Mouse (Mus musculus) heart, embryonic 16.5 days (tissue): ENCODE data around the gene Sfxn4. TPM values are rescaled to one million over a fixed set of nuclear protein-coding genes. Genes with fewer than 3 reads are reported as not detected.

Experiments
- ATAC-seq: fragments of 200-750 bp; cut with Nextera tagmentation; replicated peaks from 2 replicates; pipeline ENCODE4 v1.8.0; 2017; ENCODE audit warnings: moderate number of reproducible peaks; ENCODE audit not compliant: insufficient read depth, low FRiP score; ENCODE audit errors: extremely low read depth
- H3K27ac ChIP-seq: fragments of 300-500 bp; sonication (generic); 2 replicates; pipeline ENCODE4 v1.5.1; 2014; ENCODE audit warnings: mild to moderate bottlenecking, low read length, control low read depth, moderate library complexity
- H3K27me3 ChIP-seq: fragments of 300-500 bp; sonication (generic); 2 replicates; pipeline ENCODE4 v1.6.1; 2014; ENCODE audit warnings: low read length, mixed read lengths; ENCODE audit not compliant: control insufficient read depth, insufficient read depth
- H3K36me3 ChIP-seq: fragments of 300-500 bp; sonication (generic); 2 replicates; pipeline ENCODE4 v1.6.1; 2014; ENCODE audit not compliant: control insufficient read depth, insufficient read depth
- H3K4me1 ChIP-seq: fragments of 300-500 bp; sonication (generic); 2 replicates; pipeline ENCODE4 v1.6.1; 2014; ENCODE audit warnings: low read length, mixed read lengths; ENCODE audit not compliant: control insufficient read depth, insufficient read depth
- H3K4me2 ChIP-seq: fragments of 300-500 bp; sonication (generic); 2 replicates; pipeline ENCODE4 v1.6.1; 2014; ENCODE audit warnings: low read depth, mild to moderate bottlenecking, control low read depth, low read length
- H3K4me3 ChIP-seq: fragments of 300-500 bp; sonication (generic); 2 replicates; pipeline ENCODE4 v1.5.1; 2014; ENCODE audit warnings: mild to moderate bottlenecking, control low read depth, low read length
- H3K9ac ChIP-seq: fragments of 300-500 bp; sonication (generic); 2 replicates; pipeline ENCODE4 v1.6.1; 2014; ENCODE audit warnings: low read length, control low read depth
- H3K9me3 ChIP-seq: fragments of 300-500 bp; sonication (generic); replicated peaks from 2 replicates; pipeline ENCODE4 v1.6.1; 2016; ENCODE audit warnings: low read length; ENCODE audit not compliant: control insufficient read depth
- WGBS: fragments of 180-500 bp; shearing (Covaris S2); extraction: QIAGEN DNeasy Blood & Tissue Kit; methylation state at CpG from one replicate; pipeline ENCODE4 v1.1.7; 2014; 5-methylcytosine and 5-hydroxymethylcytosine counted together
- polyA plus RNA-seq: library from polyadenylated mRNA; unstranded; fragments of >200 nt; fragmentation: Nextera tagmentation; extraction: Ambion mirVana; gene quantifications from 2 replicates; pipeline ENCODE4 v1.2.1, GENCODE M21; 2015

Sfxn4 gene
- polyA plus RNA-seq, 1 experiment from 2014 or later: 8.2 TPM

DNA sequence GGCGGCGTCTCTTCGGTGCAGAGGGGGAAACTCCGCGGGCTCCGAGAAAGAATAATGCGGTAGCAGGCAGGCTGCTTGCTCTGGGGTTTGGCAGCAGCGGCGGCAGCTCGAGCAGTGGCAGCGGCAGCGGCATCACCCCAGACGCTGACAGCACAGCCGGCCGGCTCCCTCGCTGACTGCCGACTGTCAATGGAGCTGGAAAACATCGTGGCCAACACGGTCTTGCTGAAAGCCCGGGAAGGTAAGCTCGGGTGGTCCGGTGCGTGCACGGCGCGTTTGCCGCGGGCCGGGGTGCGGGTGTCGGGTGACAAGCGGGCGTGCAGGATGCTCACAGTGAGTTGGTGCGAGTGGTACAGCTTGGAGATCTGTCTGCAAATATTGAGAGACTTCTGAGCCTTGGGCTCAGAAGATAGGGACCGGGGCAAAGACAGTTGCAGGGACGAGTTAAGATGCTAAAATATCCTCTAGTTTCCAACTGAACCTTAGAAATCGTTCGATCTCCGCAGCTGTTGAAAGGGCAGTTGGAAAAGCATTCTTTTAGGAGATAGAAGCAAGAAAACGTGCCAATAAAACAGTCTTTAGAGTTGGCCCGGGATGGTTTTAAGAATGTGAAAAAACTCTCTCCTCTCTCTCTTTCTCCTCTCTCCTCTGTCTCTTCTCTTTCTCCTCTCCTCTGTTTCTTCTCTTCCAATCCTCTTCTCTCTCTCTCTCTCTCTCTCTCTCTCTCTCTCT lies 29.3 kb upstream of the Sfxn4 start:
- under 1% methylated on average over 41 of the region's 41 CpGs for WGBS
- peak; percentile 19 for ATAC-seq
- Histone ChIP-seq H3K27me3 (no peaks in the 10 kb centered on the region), H3K4me3 (peak overlapping the region; percentile 96), H3K4me2 (peak overlapping the region; percentile 82), H3K9ac (peak overlapping the region; percentile 82), H3K9me3 (no peaks in the 10 kb centered on the region), H3K27ac (peak overlapping the region; percentile 96), H3K4me1 (peaks cover 23% of the 10 kb centered on the region), H3K36me3 (no peaks in the 10 kb centered on the region)

DNA sequence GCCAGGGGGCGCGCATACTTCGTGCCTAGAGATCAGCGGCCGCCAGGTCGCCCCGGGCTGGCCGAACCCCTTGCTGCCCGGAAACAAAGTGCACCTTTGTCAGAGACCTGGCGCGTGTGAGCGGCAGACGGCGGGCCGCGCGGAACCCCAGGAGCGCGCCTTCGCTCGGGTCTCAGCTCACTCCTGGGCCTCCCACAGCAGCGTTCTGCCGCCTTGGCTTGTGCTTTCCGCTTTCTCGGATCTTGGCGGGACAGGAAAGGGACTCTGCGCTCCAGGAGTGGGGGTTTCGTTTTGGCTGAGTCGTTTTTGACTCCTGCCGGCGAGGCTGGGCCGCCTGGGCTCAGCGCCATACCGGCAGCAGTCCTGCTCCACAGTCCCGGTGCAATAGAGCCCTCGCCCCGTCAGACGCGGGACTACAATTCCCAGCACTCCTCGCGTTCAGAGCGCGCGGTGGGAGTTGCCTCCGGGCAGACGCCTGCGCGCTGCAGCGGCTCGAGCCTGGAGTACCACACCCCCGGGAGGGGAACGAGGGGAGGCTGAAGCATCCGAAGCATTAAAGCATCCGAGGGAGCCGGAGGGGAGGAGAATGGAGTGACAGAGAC lies 28.5 kb upstream of the Sfxn4 start, which contains the start of gene Grk5:
TSS of gene Grk5 (plus strand) at position 36 of the 602 bp plus-strand sequence.
- Histone ChIP-seq H3K36me3 (no peaks in the 10 kb centered on the region), H3K9ac (peak within 1 kb of the TSS; percentile 86), H3K27me3 (no peaks in the 10 kb centered on the region), H3K4me1 (peaks cover 16% of the 10 kb centered on the region), H3K9me3 (no peaks in the 10 kb centered on the region), H3K4me2 (peak within 1 kb of the TSS; percentile 82), H3K4me3 (peak within 1 kb of the TSS; percentile 96), H3K27ac (peak within 1 kb of the TSS; percentile 96)
- whole genome bisulfite sequencing: under 1% methylated on average over 53 of the region's 55 CpGs
- ATAC-seq: peak; percentile 97

DNA sequence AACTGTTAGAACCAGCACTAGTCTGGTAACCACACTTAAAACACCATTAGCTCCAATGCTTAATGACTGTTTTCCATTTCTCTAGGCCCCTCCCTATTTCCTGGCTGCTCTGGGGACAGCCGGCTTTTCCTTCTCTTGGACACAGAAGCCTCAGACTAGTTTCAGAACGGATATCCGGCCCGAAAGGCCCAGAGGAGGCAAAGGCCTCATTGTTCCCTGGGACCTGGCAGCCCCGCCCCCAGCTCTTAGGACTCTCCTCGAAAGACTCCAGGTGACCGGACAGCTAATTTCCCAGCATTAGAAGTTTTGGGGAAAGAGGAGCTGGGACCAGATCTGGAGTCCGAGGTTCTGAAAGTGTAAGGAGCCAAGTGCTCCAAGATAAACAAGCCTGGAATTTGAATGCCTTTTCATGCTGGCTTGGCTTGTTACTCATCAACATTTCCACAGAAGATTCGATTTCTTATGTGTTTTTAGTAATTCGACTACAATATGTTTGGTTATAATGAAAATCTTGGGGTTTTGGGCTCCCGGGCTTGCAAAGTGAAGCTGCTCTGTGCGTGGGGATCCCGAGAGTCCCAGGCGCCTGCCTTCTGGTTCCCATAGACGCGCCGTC lies 27.9 kb upstream of the Sfxn4 start:
- peak; percentile 31 for ATAC-seq
- WGBS: 11% methylated on average over 17 of the region's 17 CpGs

DNA sequence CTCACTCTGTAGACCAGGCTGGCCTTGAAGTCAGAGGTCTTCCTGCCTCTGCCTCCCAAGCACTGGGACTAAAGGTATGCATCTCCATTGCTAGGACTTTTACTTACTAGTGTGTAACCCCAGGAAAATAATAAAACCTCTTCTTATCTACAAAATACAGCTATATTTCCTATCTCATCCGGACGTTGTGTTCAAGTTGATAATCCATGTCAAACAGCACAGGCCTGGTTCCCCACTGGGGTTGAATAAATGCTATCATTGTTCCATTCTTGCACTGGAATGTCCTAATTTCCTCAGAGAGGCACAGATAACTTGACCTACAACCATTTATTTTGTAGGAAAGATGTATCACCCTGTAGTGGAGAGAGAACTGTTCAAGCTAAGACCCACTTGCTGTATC lies 26.4 kb upstream of the Sfxn4 start:
- Histone ChIP-seq H3K4me1 (peaks cover 15% of the 10 kb centered on the region), H3K9me3 (no peaks in the 10 kb centered on the region), H3K27me3 (no peaks in the 10 kb centered on the region), H3K36me3 (no peaks in the 10 kb centered on the region), H3K4me3 (no peak overlapping the region), H3K4me2 (no peak overlapping the region), H3K27ac (peak overlapping the region; percentile 31; the same call in 1 of the 2 replicates), H3K9ac (no peak overlapping the region)
- 57% methylated on average over 2 of the region's 2 CpGs for WGBS
- ATAC-seq: no peak

More for the DNA sequence above, 27.9 kb upstream of the Sfxn4 start:
- peak overlapping the region; percentile 96 for H3K27ac ChIP-seq
- peak overlapping the region; percentile 96 for H3K4me3 ChIP-seq
- H3K36me3 ChIP-seq: no peaks in the 10 kb centered on the region
- peaks cover 16% of the 10 kb centered on the region for H3K4me1 ChIP-seq
- peak overlapping the region; percentile 86 for H3K9ac ChIP-seq
- H3K4me2 ChIP-seq: peak overlapping the region; percentile 82
- no peaks in the 10 kb centered on the region for H3K9me3 ChIP-seq
- no peaks in the 10 kb centered on the region for H3K27me3 ChIP-seq

DNA sequence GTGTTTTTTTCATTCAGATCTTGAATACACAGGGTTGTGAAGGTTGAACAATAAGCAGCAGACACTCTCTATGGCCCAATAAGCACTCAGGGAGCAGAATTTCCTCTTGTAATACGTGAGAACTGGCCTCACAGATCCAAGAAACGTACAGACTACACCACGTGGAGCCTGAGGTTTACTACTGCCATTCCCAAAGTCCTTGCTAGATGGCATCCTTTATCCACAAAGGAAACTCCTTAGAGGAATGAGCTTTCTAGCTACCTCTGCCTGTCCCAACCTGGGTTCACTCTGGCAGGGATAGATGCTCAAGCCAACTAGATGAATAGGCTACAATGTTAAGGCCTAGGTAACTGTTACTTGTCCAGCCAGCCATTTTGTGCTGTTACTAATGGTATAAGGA lies 21.9 kb upstream of the Sfxn4 start:
- Histone ChIP-seq H3K9ac (no peak overlapping the region), H3K4me1 (no peaks in the 10 kb centered on the region), H3K36me3 (no peaks in the 10 kb centered on the region), H3K27ac (no peak overlapping the region), H3K4me2 (no peak overlapping the region), H3K4me3 (no peak overlapping the region), H3K9me3 (no peaks in the 10 kb centered on the region), H3K27me3 (no peaks in the 10 kb centered on the region)
- ATAC-seq: peak; percentile 65; the same call in 1 of the 2 replicates
- 11% methylated on average over 3 of the region's 3 CpGs for WGBS

DNA sequence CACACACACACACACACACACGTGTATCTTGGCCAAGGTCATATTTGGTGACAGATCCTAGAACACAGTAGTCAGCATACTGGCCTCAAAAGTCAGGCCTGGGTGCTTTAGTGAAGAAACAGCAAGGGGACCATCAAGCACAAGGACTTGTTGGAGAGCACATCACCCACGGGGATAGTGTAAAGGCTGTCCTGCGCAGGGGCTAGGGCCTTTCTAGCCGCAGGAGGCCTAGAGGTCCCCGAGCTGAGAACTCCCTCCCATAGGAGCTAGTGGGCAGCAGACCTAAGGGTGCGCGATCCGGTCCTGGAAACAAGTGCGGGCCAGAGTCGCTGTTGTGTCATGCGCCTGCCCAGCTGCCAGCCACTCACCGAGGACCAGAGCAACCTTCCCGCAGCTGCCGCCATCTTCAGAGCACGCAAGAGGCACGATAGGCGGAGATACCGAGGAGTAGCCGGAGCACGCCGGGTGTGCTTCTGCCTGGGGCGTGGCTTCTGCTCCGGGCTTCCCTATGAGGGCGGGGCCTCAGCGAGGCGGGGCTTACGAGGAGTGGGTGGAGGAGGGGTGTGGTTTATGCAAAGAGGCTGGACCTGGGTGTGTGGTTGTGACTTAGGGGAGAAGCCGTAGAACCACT lies 12.9 kb upstream of the Sfxn4 start, which contains the start of gene Prdx3:
TSS of gene Prdx3 (minus strand) at position 493 of the 631 bp plus-strand sequence.
- peak within 1 kb of the TSS; percentile 78 for H3K9ac ChIP-seq
- H3K4me3 ChIP-seq: peak within 1 kb of the TSS; percentile 68
- peak within 1 kb of the TSS; percentile 65 for H3K4me2 ChIP-seq
- H3K9me3 ChIP-seq: no peaks in the 10 kb centered on the region
- no peaks in the 10 kb centered on the region for H3K27me3 ChIP-seq
- under 1% methylated on average over 28 of the region's 28 CpGs for WGBS
- peak within 1 kb of the TSS; percentile 79 for H3K27ac ChIP-seq
- peak; percentile 99 for ATAC-seq
- H3K36me3 ChIP-seq: peaks cover 12% of the 10 kb centered on the region
- H3K4me1 ChIP-seq: peaks cover 13% of the 10 kb centered on the region

DNA sequence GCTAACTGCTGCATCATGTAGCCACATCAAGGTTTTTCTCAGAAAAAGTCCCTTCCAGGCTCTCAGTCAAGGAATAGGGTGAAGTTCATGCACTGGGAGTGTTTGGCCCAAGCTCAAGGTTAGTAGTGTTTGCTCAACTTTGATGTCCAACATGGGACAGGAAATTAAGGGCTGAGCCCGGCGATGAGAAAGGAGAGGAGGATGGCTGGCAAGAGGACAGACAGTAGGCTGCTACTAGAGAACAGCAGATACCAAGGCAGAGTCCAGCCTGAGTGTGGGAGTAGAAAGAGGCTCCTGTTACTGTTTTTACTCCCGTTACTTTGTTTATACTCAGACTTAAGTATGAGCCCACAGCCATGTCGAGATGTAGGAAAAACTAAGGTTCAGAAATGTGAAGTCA lies 12.2 kb upstream of the Sfxn4 start:
- H3K9me3 ChIP-seq: no peaks in the 10 kb centered on the region
- peak overlapping the region; percentile 65 for H3K4me2 ChIP-seq
- peaks cover 17% of the 10 kb centered on the region for H3K36me3 ChIP-seq
- peak overlapping the region; percentile 78 for H3K9ac ChIP-seq
- 21% methylated on average over 4 of the region's 4 CpGs for WGBS
- H3K4me1 ChIP-seq: peaks cover 13% of the 10 kb centered on the region
- no peak for ATAC-seq
- peak overlapping the region; percentile 68 for H3K4me3 ChIP-seq
- H3K27me3 ChIP-seq: no peaks in the 10 kb centered on the region
- H3K27ac ChIP-seq: peak overlapping the region; percentile 79

- H3K9me3 ChIP-seq: no peaks in the 10 kb centered on the region
- H3K27ac ChIP-seq: no peak overlapping the region
- no peak overlapping the region for H3K4me2 ChIP-seq
- H3K36me3 ChIP-seq: peaks cover 24% of the 10 kb centered on the region
- H3K27me3 ChIP-seq: no peaks in the 10 kb centered on the region
- H3K9ac ChIP-seq: no peak overlapping the region
- no peak overlapping the region for H3K4me3 ChIP-seq
- ATAC-seq: no peak
- WGBS: 16% methylated on average over 1 of the region's 1 CpGs
- peaks cover 13% of the 10 kb centered on the region for H3K4me1 ChIP-seq
Observed at GRCm38 (mm10) chr19:60872272-60872671, 11.0 kb upstream of the Sfxn4 start.
